Mouse (Mus musculus): ENCODE measurements at regions not wholly inside any gene's neighbourhood (a gene's known extent, or its start where the extent isn't known, plus 50 kb on each side); places are given as distances from the start of the nearest gene placed in this dataset.

DNA sequence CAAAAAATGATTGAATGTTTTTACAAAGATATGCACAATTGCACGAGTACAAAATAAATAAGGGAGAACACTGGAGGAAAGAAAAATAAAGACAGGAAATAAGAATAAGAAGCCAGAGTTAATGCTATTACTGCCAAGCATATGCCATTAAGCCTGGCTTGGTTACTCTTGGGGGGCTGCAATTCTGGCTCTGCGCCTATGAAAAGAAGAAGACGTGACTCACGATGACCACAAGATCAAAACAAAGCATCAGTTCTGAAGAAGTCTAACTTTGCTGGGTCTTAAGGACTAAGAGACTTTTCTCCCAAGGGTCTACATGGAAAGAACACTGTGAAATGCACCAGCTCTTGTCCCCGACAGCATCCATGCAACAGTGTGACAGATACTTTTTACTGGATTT lies 454.8 kb upstream of the Mpdz start:
- TF ChIP-seq POLR2A (IDR thresholded peaks at IDR 0.05; ENCODE audit: low read depth, low read length) (no peak), CTCF (IDR thresholded peaks at IDR 0.05; ENCODE audit: extremely low read depth, insufficient read depth, insufficient read length, insufficient replicate concordance) (no peak)

Measured in spleen, adult 2 months (tissue).